Mouse (Mus musculus): Measurements from ENCODE around the gene St3gal6.
A peak's percentile ranks its signal among the peaks of the same experiment; 100 is the strongest.

Gene St3gal6

GRCm38 (mm10) chr16:58430246-58430645 is 93.8 kb downstream of the St3gal6 start:
- DNase-seq (ENCODE audit: low spot score in 2 of 2) = no peak

DNA sequence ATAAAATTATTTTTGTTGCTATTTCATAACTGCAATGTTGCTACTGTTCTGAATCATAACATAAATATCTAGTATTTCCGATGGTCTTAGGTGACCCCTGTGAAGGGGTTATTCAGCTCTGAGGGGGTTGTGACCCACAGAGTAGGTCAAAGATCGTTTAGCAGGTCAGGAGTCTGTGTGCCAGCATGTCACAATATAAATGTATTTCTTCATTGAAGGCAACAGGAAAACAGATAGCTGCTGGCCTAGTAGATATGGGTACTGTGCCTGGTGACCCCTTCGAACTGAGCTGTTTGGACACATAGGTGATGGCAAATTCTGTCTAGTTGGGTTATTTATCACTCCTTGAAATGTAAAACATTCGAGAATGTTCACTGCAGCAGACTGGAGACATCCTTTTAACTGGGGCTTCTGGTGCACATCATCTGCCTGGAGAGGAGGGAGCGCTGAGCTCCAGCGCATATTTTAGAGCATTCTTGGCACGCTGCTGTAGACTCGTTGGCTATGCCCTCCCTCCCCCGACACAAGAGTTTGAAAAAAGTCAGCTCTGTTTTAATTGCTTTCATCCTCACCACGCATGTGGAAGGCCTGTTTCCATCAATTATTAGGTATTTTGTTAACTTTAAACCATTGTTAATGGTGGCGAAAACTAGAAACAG is 102.2 kb downstream of the St3gal6 start:
- peak; percentile 33 to 38 for DNase-seq (ENCODE audit: low spot score in 2 of 2)

Measured in left cerebral cortex, adult 9 months (tissue).